Mouse (Mus musculus) bone marrow macrophage, adult 2 months (primary cell): ENCODE results near the gene Cbx6. TPM values are rescaled to one million over a fixed set of nuclear protein-coding genes. Genes with fewer than 3 reads are reported as not detected.

ENCODE experiments used
- H3K27ac ChIP-seq: 2 replicates; pipeline ENCODE4 v1.5.1; 2012; ENCODE audit warnings: low read depth, low read length; ENCODE audit not compliant: insufficient read depth
- H3K4me1 ChIP-seq: 2 replicates; pipeline ENCODE4 v1.6.1; 2012; ENCODE audit warnings: low read length; ENCODE audit not compliant: control insufficient read depth, insufficient read depth
- H3K4me3 ChIP-seq: 2 replicates; pipeline ENCODE4 v1.5.1; 2012; ENCODE audit warnings: mild to moderate bottlenecking, low read length, moderate library complexity; ENCODE audit not compliant: insufficient read depth
- CTCF ChIP-seq: IDR thresholded peaks from 2 replicates; pipeline ENCODE4 v1.5.1; 2012; ENCODE audit warnings: low read depth, mild to moderate bottlenecking, low read length, moderate library complexity
- POLR2A ChIP-seq: IDR thresholded peaks from 2 replicates; pipeline ENCODE4 v1.6.1; 2012; ENCODE audit warnings: mild to moderate bottlenecking, low read depth, low read length, borderline replicate concordance
- polyA plus RNA-seq: library from polyadenylated mRNA; stranded (reverse); fragments of >200 nt; gene quantifications from 2 replicates; pipeline ENCODE4 v1.2.4, GENCODE M21; 2012; ENCODE audit not compliant: missing spikeins, insufficient read depth, insufficient read length

The Cbx6 gene
- 7.4 and 7.9 TPM in 2 replicates for polyA plus RNA-seq

DNA sequence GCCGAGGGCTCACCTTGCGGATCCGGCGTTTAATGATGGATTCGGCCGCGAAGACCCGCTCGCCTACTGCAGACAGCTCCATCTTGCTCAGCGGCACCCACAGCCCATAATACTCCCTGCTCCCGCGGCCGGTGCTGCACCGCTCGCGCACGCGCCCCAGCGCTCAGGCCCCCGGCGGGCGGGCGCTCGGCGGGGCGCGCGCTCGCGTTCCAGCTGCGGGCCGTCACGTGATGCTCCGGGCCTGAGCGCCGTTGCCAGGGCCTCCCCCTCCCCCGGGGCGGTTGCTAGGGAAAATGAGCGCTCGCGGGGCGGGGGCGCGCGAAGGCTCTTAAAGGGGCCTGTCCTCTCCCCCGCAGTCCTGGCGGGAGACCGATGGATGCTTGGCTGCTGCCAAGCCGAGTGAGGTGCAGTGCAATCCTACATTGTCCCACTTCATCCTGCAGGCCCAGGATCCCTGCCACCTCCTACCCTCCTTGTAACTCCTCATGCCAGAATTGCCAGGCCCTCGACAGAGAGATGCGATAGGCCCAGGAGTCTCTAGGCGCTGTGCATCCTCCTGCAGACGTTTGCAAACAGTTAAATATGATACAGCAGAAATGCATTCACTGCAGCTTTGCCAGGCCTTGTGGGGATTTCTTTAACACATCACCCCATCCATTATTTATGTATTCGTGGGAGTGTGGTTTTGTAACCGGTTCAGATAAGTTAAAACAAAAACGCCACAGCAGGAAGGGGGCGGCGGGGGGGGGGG lies at the start of gene Cbx6, which contains the start of gene Npcd:
Gene Cbx6, minus strand, starts transcription at position 559 of the 751 bp plus-strand sequence.
Gene Npcd, minus strand, starts transcription at position 108 of the 751 bp plus-strand sequence.
- peaks cover 3% of the 10 kb centered on the region; the same call in 1 of the 2 replicates for H3K4me1 ChIP-seq
- no peak within 1 kb of the TSS for H3K27ac ChIP-seq
- TF ChIP-seq POLR2A (no peak), CTCF (no peak)
- H3K4me3 ChIP-seq, result peak within 1 kb of the TSS; percentile 79

GRCm38 (mm10) chr15:79883352-79883822 lies 48.9 kb upstream of the Cbx6 start:
- no peak for TF ChIP-seq POLR2A
- TF ChIP-seq CTCF, result peak; percentile 46; the same call in 1 of the 2 replicates
- H3K4me3 ChIP-seq, result peak overlapping the region; percentile 80
- H3K27ac ChIP-seq, result peak overlapping the region; percentile 76
- H3K4me1 ChIP-seq, result peaks cover 8% of the 10 kb centered on the region; the same call in 1 of the 2 replicates

DNA sequence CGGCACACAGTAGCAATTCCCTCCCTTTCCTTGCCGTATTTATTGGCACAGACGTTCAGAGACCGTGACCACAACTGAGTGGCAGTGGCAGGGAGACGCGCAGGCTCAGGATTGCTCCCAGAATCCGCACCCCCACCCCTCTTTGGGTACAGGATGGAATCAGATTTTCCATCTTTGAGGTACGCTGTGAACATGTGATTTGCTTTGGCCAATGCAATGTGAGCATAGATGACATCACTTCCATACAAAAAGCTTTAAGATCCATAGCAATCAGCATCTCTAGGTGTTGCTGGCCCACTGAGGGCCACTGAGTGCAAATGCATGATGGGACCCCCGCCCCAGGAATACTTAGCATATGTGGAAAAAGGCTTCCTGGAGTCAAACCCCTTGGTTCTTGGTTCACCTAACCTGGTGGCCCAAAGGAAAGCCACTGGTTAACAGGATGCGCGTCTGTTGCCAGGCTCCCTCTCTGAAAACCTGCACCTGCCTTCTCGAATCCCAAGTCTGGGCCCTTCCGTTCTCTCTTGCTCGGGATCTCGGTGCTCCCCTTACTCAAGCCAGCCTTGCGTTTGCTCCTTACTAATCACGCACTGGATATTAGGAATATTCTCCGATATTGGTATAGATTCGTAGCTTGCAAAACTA lies 48.3 kb upstream of the Cbx6 start:
- TF ChIP-seq CTCF, result no peak
- TF ChIP-seq POLR2A, result no peak
- H3K4me1 ChIP-seq, result peaks cover 8% of the 10 kb centered on the region; the same call in 1 of the 2 replicates
- H3K27ac ChIP-seq, result no peak overlapping the region
- H3K4me3 ChIP-seq, result peak overlapping the region; percentile 19; the same call in 1 of the 2 replicates

DNA sequence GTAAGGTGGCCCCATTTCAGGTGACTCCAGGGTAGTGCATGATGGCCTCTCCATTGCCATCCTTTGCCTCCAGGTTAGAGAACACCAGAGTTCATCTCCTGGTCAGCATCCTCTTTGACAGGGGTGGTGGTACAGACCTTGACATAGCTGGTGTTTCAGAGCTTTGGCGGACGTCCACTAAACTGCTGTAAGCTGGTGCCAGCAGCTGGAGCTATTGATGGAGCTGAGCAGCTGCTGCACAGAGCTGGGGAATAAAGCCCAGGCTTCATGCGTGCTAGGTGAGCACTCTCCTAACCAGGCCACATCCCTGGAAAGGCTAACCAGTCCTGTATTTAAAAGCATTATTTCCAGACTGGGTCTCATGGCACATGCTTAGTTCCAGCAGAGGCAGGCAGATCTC lies 46.0 kb upstream of the Cbx6 start:
- TF ChIP-seq CTCF, result no peak
- TF ChIP-seq POLR2A, result no peak
- Histone ChIP-seq H3K4me1 (peaks cover 8% of the 10 kb centered on the region; the same call in 1 of the 2 replicates), H3K4me3 (no peak overlapping the region), H3K27ac (no peak overlapping the region)

GRCm38 (mm10) chr15:79879319-79879718 lies 44.8 kb upstream of the Cbx6 start:
- no peak for TF ChIP-seq CTCF
- no peak for TF ChIP-seq POLR2A
- H3K4me3 ChIP-seq, result no peak overlapping the region
- peaks cover 7% of the 10 kb centered on the region for H3K4me1 ChIP-seq
- no peak overlapping the region for H3K27ac ChIP-seq

GRCm38 (mm10) chr15:79878725-79879136 lies 44.2 kb upstream of the Cbx6 start:
- Histone ChIP-seq H3K4me1 (peaks cover 11% of the 10 kb centered on the region), H3K27ac (no peak overlapping the region), H3K4me3 (no peak overlapping the region)
- TF ChIP-seq CTCF (no peak), POLR2A (no peak)

DNA sequence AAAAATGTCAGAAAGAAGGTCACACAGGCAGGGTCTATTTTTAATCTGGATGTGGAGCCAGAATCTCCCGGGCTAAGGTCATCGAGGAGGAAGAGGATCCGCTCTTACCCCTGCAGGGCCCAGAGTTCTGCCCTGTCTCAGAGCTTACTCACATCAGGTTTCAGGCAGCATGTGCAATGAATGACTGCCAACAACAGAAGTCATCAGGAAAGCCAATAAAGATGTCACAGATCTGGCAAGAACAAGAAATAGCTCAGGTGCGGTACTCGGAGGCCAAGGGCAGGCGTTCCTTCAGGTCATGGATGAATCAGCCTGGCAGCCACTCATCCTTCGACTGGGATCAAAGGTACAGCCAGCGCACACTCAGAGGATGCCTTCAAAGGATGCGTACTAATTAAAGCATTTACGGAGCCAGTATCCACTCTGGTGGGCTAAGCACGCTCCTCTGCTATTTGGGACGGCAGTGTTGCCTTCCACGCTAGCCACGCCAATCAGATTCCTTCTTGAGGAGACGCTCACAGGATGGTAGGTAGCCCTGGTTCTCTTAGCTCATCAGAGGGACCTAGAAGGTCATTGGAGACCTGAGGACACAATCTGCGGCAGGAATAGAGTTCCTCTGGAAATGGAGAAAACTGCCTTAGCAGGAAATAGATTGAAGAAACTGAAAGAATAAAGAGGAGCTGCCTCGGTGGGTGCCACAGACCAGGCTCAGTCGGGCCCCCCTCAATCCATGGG lies 40.9 kb upstream of the Cbx6 start:
- no peak overlapping the region for H3K27ac ChIP-seq
- no peak overlapping the region for H3K4me3 ChIP-seq
- TF ChIP-seq POLR2A (no peak), CTCF (no peak)
- peaks cover 13% of the 10 kb centered on the region for H3K4me1 ChIP-seq

GRCm38 (mm10) chr15:79873995-79874394 lies 39.5 kb upstream of the Cbx6 start:
- Histone ChIP-seq H3K27ac (peak overlapping the region; percentile 43), H3K4me1 (peaks cover 8% of the 10 kb centered on the region), H3K4me3 (no peak overlapping the region)
- TF ChIP-seq CTCF (no peak), POLR2A (no peak)

GRCm38 (mm10) chr15:79873545-79873944 lies 39.1 kb upstream of the Cbx6 start:
- Histone ChIP-seq H3K4me1 (peaks cover 7% of the 10 kb centered on the region), H3K27ac (0 out of 2 replicates have a peak overlapping the region, but pooled peaks have one; percentile 43), H3K4me3 (no peak overlapping the region)
- TF ChIP-seq CTCF (no peak), POLR2A (no peak)
